Mouse (Mus musculus) small intestine, adult 2 months (tissue): Measurements from ENCODE around the gene Fnip1. TPM values are rescaled to one million over a fixed set of nuclear protein-coding genes. Genes with fewer than 3 reads are reported as not detected.

ENCODE experiments used
- H3K27ac ChIP-seq: fragments of 200-500 bp; 2 replicates; pipeline ENCODE4 v1.5.1; 2012; ENCODE audit warnings: low read depth, low read length, control low read depth, inconsistent platforms; ENCODE audit not compliant: insufficient read depth
- H3K27me3 ChIP-seq: fragments of 200-500 bp; 2 replicates; pipeline ENCODE4 v1.6.1; 2012; ENCODE audit warnings: mild to moderate bottlenecking, moderate library complexity, low read length, inconsistent platforms; ENCODE audit not compliant: control insufficient read depth, insufficient read depth
- H3K36me3 ChIP-seq: fragments of 200-500 bp; 2 replicates; pipeline ENCODE4 v1.6.1; 2012; ENCODE audit warnings: mild to moderate bottlenecking, low read length, control low read depth, inconsistent platforms; ENCODE audit not compliant: control insufficient read depth, insufficient read depth
- H3K4me1 ChIP-seq: fragments of 200-500 bp; 2 replicates; pipeline ENCODE4 v1.6.1; 2012; ENCODE audit warnings: low read length, inconsistent platforms, mixed read lengths; ENCODE audit not compliant: control insufficient read depth, insufficient read depth, insufficient read length
- H3K4me3 ChIP-seq: fragments of 200-500 bp; 2 replicates; pipeline ENCODE4 v1.5.1; 2012; ENCODE audit warnings: low read depth, mild to moderate bottlenecking, control low read depth, inconsistent platforms, low read length, moderate library complexity
- CTCF ChIP-seq: fragments of 200-500 bp; IDR thresholded peaks from 2 replicates; pipeline ENCODE4 v1.5.1; 2012; ENCODE audit warnings: low read depth, mild to moderate bottlenecking, control low read depth, inconsistent platforms, low read length, moderate library complexity, mixed read lengths; ENCODE audit not compliant: insufficient replicate concordance, insufficient read length; ENCODE audit errors: extremely low read depth
- POLR2A ChIP-seq: fragments of 200-500 bp; IDR thresholded peaks from 2 replicates; pipeline ENCODE4 v1.6.1; 2012; ENCODE audit warnings: low read depth, mild to moderate bottlenecking, control low read depth, inconsistent platforms, low read length, moderate library complexity
- WGBS: fragments of 180-500 bp; shearing (Covaris S2); methylation state at CpG from one replicate; pipeline ENCODE4 v1.1.7; 2018; 5-methylcytosine and 5-hydroxymethylcytosine counted together
- polyA plus RNA-seq: library from polyadenylated mRNA; depleted of rRNA; stranded (reverse); fragments of >200 nt; gene quantifications from 2 replicates; pipeline ENCODE4 v1.2.3, GENCODE M21; 2012; rRNA removed

The Fnip1 gene
- polyA plus RNA-seq, 1 experiment, result 1.9 TPM

DNA sequence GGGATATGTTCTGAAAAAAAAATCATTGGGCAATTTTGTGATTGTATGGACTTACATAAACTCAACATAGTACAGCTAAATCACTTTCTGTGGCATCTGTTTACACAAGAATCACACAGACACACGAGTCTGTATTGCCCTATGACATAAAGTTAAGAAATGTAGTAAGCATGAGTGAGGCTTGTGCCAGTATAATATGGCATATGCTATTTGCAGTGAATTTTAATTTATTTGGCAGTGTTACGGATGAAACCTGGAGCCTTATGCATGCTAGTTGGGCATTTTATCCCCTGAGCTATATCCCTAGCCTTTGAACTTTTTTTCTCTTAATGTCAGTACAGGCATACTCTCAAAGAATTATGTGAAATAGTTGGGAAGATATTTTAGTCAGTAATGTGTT lies 101.5 kb downstream of the Fnip1 start:
- H3K36me3 ChIP-seq, result no peaks in the 10 kb centered on the region
- TF ChIP-seq POLR2A, result no peak
- TF ChIP-seq CTCF, result no peak
- no peak overlapping the region for H3K27ac ChIP-seq
- WGBS, result 61% methylated on average over 2 of the region's 2 CpGs
- no peaks in the 10 kb centered on the region for H3K27me3 ChIP-seq
- H3K4me3 ChIP-seq, result no peak overlapping the region
- peaks cover 3% of the 10 kb centered on the region; the same call in 1 of the 2 replicates for H3K4me1 ChIP-seq

GRCm38 (mm10) chr11:54540328-54540727 lies 102.3 kb downstream of the Fnip1 start:
- H3K36me3 ChIP-seq, result 0 out of 2 replicates have a peak, but pooled peaks cover 2% of the 10 kb centered on the region
- H3K27ac ChIP-seq, result no peak overlapping the region
- no peak overlapping the region for H3K4me3 ChIP-seq
- no peak for TF ChIP-seq CTCF
- TF ChIP-seq POLR2A, result no peak
- H3K4me1 ChIP-seq, result peaks cover 5% of the 10 kb centered on the region; the same call in 1 of the 2 replicates
- no peaks in the 10 kb centered on the region for H3K27me3 ChIP-seq

- Histone ChIP-seq H3K27ac (no peak overlapping the region), H3K4me1 (peaks cover 5% of the 10 kb centered on the region; the same call in 1 of the 2 replicates), H3K27me3 (no peaks in the 10 kb centered on the region), H3K4me3 (no peak overlapping the region), H3K36me3 (0 out of 2 replicates have a peak, but pooled peaks cover 2% of the 10 kb centered on the region)
- TF ChIP-seq CTCF (no peak), POLR2A (no peak)
These were observed 104.4 kb downstream of the Fnip1 start for GRCm38 (mm10) chr11:54542414-54542813.

DNA sequence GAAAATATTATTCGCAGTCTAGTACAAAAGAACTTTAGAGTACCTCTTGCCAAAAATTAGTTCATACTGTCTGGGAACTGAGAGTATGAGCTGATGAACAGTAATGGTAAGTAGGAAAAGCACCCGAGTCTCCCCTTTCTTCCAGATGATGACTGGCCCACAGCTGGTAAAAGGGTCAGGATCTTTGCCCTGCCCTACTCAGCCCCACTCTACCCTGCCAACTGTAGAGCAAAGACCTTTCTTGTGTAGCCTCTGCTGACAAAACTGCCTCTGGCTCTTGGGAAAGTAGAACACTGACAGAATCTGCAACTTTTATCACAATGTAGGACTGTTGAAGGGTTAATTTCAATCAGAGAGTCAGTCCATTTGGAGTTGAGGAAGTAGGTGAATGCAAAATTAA lies 117.0 kb downstream of the Fnip1 start:
- TF ChIP-seq CTCF (no peak), POLR2A (no peak)
- Histone ChIP-seq H3K4me1 (no peaks in the 10 kb centered on the region), H3K36me3 (peaks cover 5% of the 10 kb centered on the region; the same call in 1 of the 2 replicates), H3K27me3 (no peaks in the 10 kb centered on the region), H3K4me3 (no peak overlapping the region), H3K27ac (no peak overlapping the region)
- WGBS, result 80% methylated on average over 2 of the region's 2 CpGs

DNA sequence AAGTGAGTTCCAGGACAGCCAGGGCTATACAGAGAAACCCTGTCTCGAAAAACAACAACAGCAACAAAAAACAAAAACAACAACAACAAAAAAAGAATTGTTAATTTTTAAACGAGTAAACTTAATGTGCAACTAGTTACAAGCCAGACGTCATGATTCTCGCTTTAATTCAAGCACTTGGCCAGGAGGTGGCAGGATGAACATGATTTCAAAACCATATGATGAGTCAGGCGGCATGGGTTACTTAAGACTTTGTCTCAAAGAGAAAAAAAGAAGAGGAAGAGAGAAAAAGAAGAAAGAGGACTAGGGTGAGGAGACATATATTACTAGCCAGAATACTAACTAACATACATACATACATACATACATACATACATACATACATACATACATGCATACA lies 124.8 kb downstream of the Fnip1 start:
- Histone ChIP-seq H3K36me3 (peaks cover 3% of the 10 kb centered on the region; the same call in 1 of the 2 replicates), H3K27ac (no peak overlapping the region), H3K4me3 (no peak overlapping the region), H3K27me3 (no peaks in the 10 kb centered on the region), H3K4me1 (no peaks in the 10 kb centered on the region)
- no peak for TF ChIP-seq CTCF
- no peak for TF ChIP-seq POLR2A
- 83% methylated on average over 5 of the region's 5 CpGs for WGBS

Other genes starting within 250 kb of the Fnip1 start
- 0.13 and 0.22 TPM in 2 replicates for gene Csf2, start 188.5 kb upstream of the Fnip1 start, polyA plus RNA-seq
- gene Il3, start 170.9 kb upstream of the Fnip1 start, polyA plus RNA-seq, result not detected in 2 replicates
- 0.42 and 0.81 TPM in 2 replicates for gene Acsl6, start 134.4 kb upstream of the Fnip1 start, polyA plus RNA-seq
- not detected in 2 replicates for gene Meikin, start 67.5 kb upstream of the Fnip1 start, polyA plus RNA-seq
- gene Rapgef6, start 84.6 kb downstream of the Fnip1 start, polyA plus RNA-seq, result 8.6 and 11.4 TPM in 2 replicates